Mouse (Mus musculus) spleen, adult 2 months (tissue): Measurements from ENCODE around the gene BC049715.

Experiments used
- CTCF ChIP-seq: fragments of 200-500 bp; IDR thresholded peaks from 2 replicates; pipeline ENCODE4 v1.5.1; 2011; ENCODE audit warnings: mild to moderate bottlenecking, inconsistent platforms; ENCODE audit not compliant: insufficient read depth, insufficient read length, insufficient replicate concordance; ENCODE audit errors: extremely low read depth
- POLR2A ChIP-seq: fragments of 200-500 bp; IDR thresholded peaks from 2 replicates; pipeline ENCODE4 v1.6.1; 2011; ENCODE audit warnings: low read depth, low read length, inconsistent platforms

- TF ChIP-seq POLR2A = no peak
- no peak for TF ChIP-seq CTCF
Observed at GRCm38 (mm10) chr6:136824987-136825386, 2.4 kb upstream of the BC049715 start.
